Mouse (Mus musculus) G1E (cell line): Measurements from ENCODE around the gene Gm29427. TPM values are rescaled to one million over a fixed set of nuclear protein-coding genes. Genes with fewer than 3 reads are reported as not detected.

Experiments
- ATAC-seq: 2 replicates; pipeline ENCODE4 v1.8.0; 2016; ENCODE audit warnings: mild to moderate bottlenecking; ENCODE audit not compliant: insufficient number of reproducible peaks, poor library complexity, low FRiP score, severe bottlenecking; ENCODE audit errors: extremely low read depth
- DNase-seq: peaks from one replicate; pipeline ENCODE4 v3.0.0; 2012; ENCODE audit warnings: low spot score
- H3K27me3 ChIP-seq: 2 replicates; pipeline ENCODE4 v1.6.1; 2012; ENCODE audit warnings: mild to moderate bottlenecking, low read length, inconsistent platforms; ENCODE audit not compliant: insufficient read depth
- H3K36me3 ChIP-seq: replicated peaks from 2 replicates; pipeline ENCODE3; 2012; ENCODE audit warnings: mild to moderate bottlenecking, inconsistent platforms
- H3K4me1 ChIP-seq: 2 replicates; pipeline ENCODE4 v1.6.1; 2012; ENCODE audit warnings: low read depth, low read length, inconsistent platforms, mixed read lengths; ENCODE audit not compliant: insufficient read depth
- H3K4me3 ChIP-seq: 2 replicates; pipeline ENCODE4 v1.5.1; 2012; ENCODE audit warnings: low read depth, mild to moderate bottlenecking, inconsistent platforms, low read length, moderate library complexity, mixed read lengths
- H3K9me3 ChIP-seq: replicated peaks from 2 replicates; pipeline ENCODE4 v1.6.1; 2012; ENCODE audit warnings: inconsistent platforms
- CTCF ChIP-seq: IDR thresholded peaks from 2 replicates; pipeline ENCODE4 v1.5.1; 2012; ENCODE audit warnings: low read depth, low read length, inconsistent platforms, mixed read lengths
- GATA1 ChIP-seq: IDR thresholded peaks from 2 replicates; pipeline ENCODE4 v1.6.1; 2012; ENCODE audit warnings: borderline replicate concordance, low read length, inconsistent platforms, mixed read lengths
- GATA2 ChIP-seq: IDR thresholded peaks from 2 replicates; pipeline ENCODE4 v1.6.1; 2012; ENCODE audit warnings: low read depth, low read length, inconsistent platforms, borderline replicate concordance
- POLR2AphosphoS5 ChIP-seq: IDR thresholded peaks from 2 replicates; pipeline ENCODE4 v1.6.1; 2012; ENCODE audit warnings: low read depth, low read length, inconsistent platforms; ENCODE audit not compliant: insufficient replicate concordance
- TAL1 ChIP-seq: conservative IDR thresholded peaks from 2 replicates; pipeline ENCODE4 v1.6.1; 2012; ENCODE audit warnings: low read depth, low read length, inconsistent platforms, mixed read lengths
- polyA plus RNA-seq: library from polyadenylated mRNA; stranded (reverse); fragments of >175 nt; gene quantifications from 2 replicates; pipeline ENCODE4 v1.2.3, GENCODE M21; 2012
- total RNA-seq, 2 experiments: library from RNA; stranded (forward) in 1 of 2; stranded (reverse) in 1 of 2; fragments of 200-1000 nt in 1 of 2; fragments of >200 nt in 1 of 2; fragmentation: Nextera tagmentation in 1 of 2; gene quantifications; 2 replicates each; pipeline ENCODE4 v1.2.3; 2014 to 2017

Gm29427 gene
- total and polyA plus RNA-seq, 3 experiments = 0.33 TPM; not detected in 2

- DNase-seq = peak; percentile 11
- H3K9me3 ChIP-seq = no peaks in the 10 kb centered on the region
- no peak overlapping the region for H3K4me3 ChIP-seq
- no peaks in the 10 kb centered on the region for H3K36me3 ChIP-seq
- no peaks in the 10 kb centered on the region; the same call in 1 of the 2 replicates for H3K4me1 ChIP-seq
- TF ChIP-seq GATA2 (no peak), CTCF (peak; percentile 93)
- peaks cover 7% of the 10 kb centered on the region for H3K27me3 ChIP-seq
- ATAC-seq = no peak; the same call in 1 of the 2 replicates
These were observed 81.7 kb downstream of the Gm29427 start for GRCm38 (mm10) chr1:130633761-130634410.

- Histone ChIP-seq H3K9me3 (no peaks in the 10 kb centered on the region), H3K36me3 (no peaks in the 10 kb centered on the region), H3K4me1 (no peaks in the 10 kb centered on the region; the same call in 1 of the 2 replicates), H3K27me3 (peaks cover 9% of the 10 kb centered on the region), H3K4me3 (no peak overlapping the region)
- ATAC-seq = no peak
- TF ChIP-seq GATA2 (no peak), POLR2AphosphoS5 (no peak), TAL1 (no peak), CTCF (no peak), GATA1 (no peak)
- no peak for DNase-seq
These were observed 82.3 kb downstream of the Gm29427 start for GRCm38 (mm10) chr1:130633316-130633715.

GRCm38 (mm10) chr1:130629521-130629920 lies 86.1 kb downstream of the Gm29427 start, which contains the start of gene Zp3r:
Gene Zp3r (minus strand): TSS chr1:130629621.
- no peak within 1 kb of the TSS for H3K4me3 ChIP-seq
- H3K4me1 ChIP-seq = no peaks in the 10 kb centered on the region; the same call in 1 of the 2 replicates
- no peaks in the 10 kb centered on the region for H3K9me3 ChIP-seq
- DNase-seq (no peak), ATAC-seq (no peak)
- TF ChIP-seq CTCF (no peak), GATA2 (no peak), TAL1 (no peak), GATA1 (no peak), POLR2AphosphoS5 (no peak)
- H3K27me3 ChIP-seq = peaks cover 7% of the 10 kb centered on the region
- no peaks in the 10 kb centered on the region for H3K36me3 ChIP-seq

Other genes with a start within 250 kb of the Gm29427 start
- gene Zp3r, start 86.2 kb downstream of the Gm29427 start, total RNA-seq (2014; fragmentation: Nextera tagmentation) = not detected in 2 replicates
- gene Zp3r, start 86.2 kb downstream of the Gm29427 start, total RNA-seq (2017) = 0.27 TPM in 1 of 2 replicates, not detected in the other
- not detected in 2 replicates for gene Zp3r, start 86.2 kb downstream of the Gm29427 start, polyA plus RNA-seq
- gene C4bp, start 54.2 kb downstream of the Gm29427 start, total RNA-seq (2014; fragmentation: Nextera tagmentation) = not detected in 2 replicates
- 0.12 and 0.33 TPM in 2 replicates for gene C4bp, start 54.2 kb downstream of the Gm29427 start, total RNA-seq (2017)
- gene C4bp, start 54.2 kb downstream of the Gm29427 start, polyA plus RNA-seq = not detected in 2 replicates
- gene Yod1, start 1.5 kb upstream of the Gm29427 start, total RNA-seq (2014; fragmentation: Nextera tagmentation) = 28.9 and 30.8 TPM in 2 replicates
- gene Yod1, start 1.5 kb upstream of the Gm29427 start, total RNA-seq (2017) = 18.3 and 21.3 TPM in 2 replicates
- 1.7 and 2.7 TPM in 2 replicates for gene Yod1, start 1.5 kb upstream of the Gm29427 start, polyA plus RNA-seq
- 42.4 and 47.1 TPM in 2 replicates for gene Pfkfb2, start 13.5 kb upstream of the Gm29427 start, total RNA-seq (2014; fragmentation: Nextera tagmentation)
- gene Pfkfb2, start 13.5 kb upstream of the Gm29427 start, total RNA-seq (2017) = 48.5 and 53.0 TPM in 2 replicates
- gene Pfkfb2, start 13.5 kb upstream of the Gm29427 start, polyA plus RNA-seq = 7.0 and 12.5 TPM in 2 replicates
- 3.5 and 8.6 TPM in 2 replicates for gene AA986860, start 16.2 kb upstream of the Gm29427 start, total RNA-seq (2014; fragmentation: Nextera tagmentation)
- gene AA986860, start 16.2 kb upstream of the Gm29427 start, total RNA-seq (2017) = 1.1 and 1.2 TPM in 2 replicates
- gene AA986860, start 16.2 kb upstream of the Gm29427 start, polyA plus RNA-seq = 1.1 and 1.2 TPM in 2 replicates
- not detected in 2 replicates for gene Fcamr, start 85.1 kb upstream of the Gm29427 start, total RNA-seq (2014; fragmentation: Nextera tagmentation)
- gene Fcamr, start 85.1 kb upstream of the Gm29427 start, total RNA-seq (2017) = not detected in 2 replicates
- not detected in 2 replicates for gene Fcamr, start 85.1 kb upstream of the Gm29427 start, polyA plus RNA-seq
- gene Pigr, start 110.9 kb upstream of the Gm29427 start, total RNA-seq (2014; fragmentation: Nextera tagmentation) = not detected in 2 replicates
- gene Pigr, start 110.9 kb upstream of the Gm29427 start, total RNA-seq (2017) = under 0.01 and 0.06 TPM in 2 replicates
- gene Pigr, start 110.9 kb upstream of the Gm29427 start, polyA plus RNA-seq = not detected in 2 replicates
- not detected in 2 replicates for gene Fcmr, start 149.9 kb upstream of the Gm29427 start, total RNA-seq (2014; fragmentation: Nextera tagmentation)
- 0.35 TPM in 1 of 2 replicates, not detected in the other for gene Fcmr, start 149.9 kb upstream of the Gm29427 start, total RNA-seq (2017)
- gene Fcmr, start 149.9 kb upstream of the Gm29427 start, polyA plus RNA-seq = not detected in 2 replicates
- not detected in 2 replicates for gene Il24, start 171.7 kb upstream of the Gm29427 start, total RNA-seq (2014; fragmentation: Nextera tagmentation)
- gene Il24, start 171.7 kb upstream of the Gm29427 start, total RNA-seq (2017) = not detected in 2 replicates
- not detected in 2 replicates for gene Il24, start 171.7 kb upstream of the Gm29427 start, polyA plus RNA-seq
- not detected in 2 replicates for gene Il20, start 195.7 kb upstream of the Gm29427 start, total RNA-seq (2014; fragmentation: Nextera tagmentation)
- gene Il20, start 195.7 kb upstream of the Gm29427 start, total RNA-seq (2017) = 0.12 TPM in 1 of 2 replicates, not detected in the other
- gene Il20, start 195.7 kb upstream of the Gm29427 start, polyA plus RNA-seq = not detected in 2 replicates
- gene Il19, start 224.3 kb upstream of the Gm29427 start, total RNA-seq (2014; fragmentation: Nextera tagmentation) = not detected in 2 replicates
- 0.17 TPM in 1 of 2 replicates, not detected in the other for gene Il19, start 224.3 kb upstream of the Gm29427 start, total RNA-seq (2017)
- gene Il19, start 224.3 kb upstream of the Gm29427 start, polyA plus RNA-seq = not detected in 2 replicates